Mouse (Mus musculus) limb, embryonic 11.5 days (tissue): ENCODE measurements around the gene Lmntd1. TPM values are rescaled to one million over a fixed set of nuclear protein-coding genes. Genes with fewer than 3 reads are reported as not detected.

Source experiments
- ATAC-seq: fragments of 200-750 bp; cut with Nextera tagmentation; 2 replicates; pipeline ENCODE4 v1.8.0; 2017; ENCODE audit warnings: low read depth; ENCODE audit not compliant: insufficient number of reproducible peaks, low FRiP score, low TSS enrichment
- DNase-seq: peaks from one replicate; pipeline ENCODE4 v3.0.0-alpha.2; 2015; ENCODE audit warnings: low spot score
- H3K27ac ChIP-seq: fragments of 300-500 bp; sonication (generic); replicated peaks from 2 replicates; pipeline ENCODE4 v1.5.1; 2014; ENCODE audit warnings: low read depth, mild to moderate bottlenecking, low read length
- H3K27me3 ChIP-seq: fragments of 300-500 bp; sonication (generic); 2 replicates; pipeline ENCODE4 v1.6.1; 2014; ENCODE audit warnings: mild to moderate bottlenecking, low read length, mixed read lengths; ENCODE audit not compliant: control insufficient read depth, insufficient read depth
- H3K36me3 ChIP-seq: fragments of 300-500 bp; sonication (generic); 2 replicates; pipeline ENCODE4 v1.6.1; 2014; ENCODE audit warnings: mild to moderate bottlenecking, low read length, moderate library complexity, mixed read lengths; ENCODE audit not compliant: control insufficient read depth, insufficient read depth
- H3K4me1 ChIP-seq: fragments of 300-500 bp; sonication (generic); 2 replicates; pipeline ENCODE4 v1.6.1; 2014; ENCODE audit warnings: low read length, mixed read lengths; ENCODE audit not compliant: control insufficient read depth, insufficient read depth
- H3K4me2 ChIP-seq: fragments of 300-500 bp; sonication (generic); 2 replicates; pipeline ENCODE4 v1.6.1; 2014; ENCODE audit warnings: low read depth, mild to moderate bottlenecking, moderate library complexity; ENCODE audit not compliant: severe bottlenecking
- H3K4me3 ChIP-seq: fragments of 300-500 bp; sonication (generic); 2 replicates; pipeline ENCODE4 v1.5.1; 2014; ENCODE audit warnings: low read depth, low read length
- H3K9ac ChIP-seq: fragments of 300-500 bp; sonication (generic); 2 replicates; pipeline ENCODE4 v1.6.1; 2014; ENCODE audit warnings: mild to moderate bottlenecking, low read length
- H3K9me3 ChIP-seq: fragments of 300-500 bp; sonication (generic); 2 replicates; pipeline ENCODE4 v1.6.1; 2016; ENCODE audit warnings: low read length; ENCODE audit not compliant: control insufficient read depth
- WGBS: fragments of 180-500 bp; shearing (Covaris S2); extraction: QIAGEN DNeasy Blood & Tissue Kit; methylation state at CpG from one replicate; pipeline ENCODE4 v1.1.7; 2014; 5-methylcytosine and 5-hydroxymethylcytosine counted together
- polyA plus RNA-seq: library from polyadenylated mRNA; unstranded; fragments of >200 nt; fragmentation: Nextera tagmentation; extraction: Ambion mirVana; gene quantifications from 2 replicates; pipeline ENCODE4 v1.2.1, GENCODE M21; 2014

Lmntd1 gene
- polyA plus RNA-seq, 1 experiment from 2014 or later = 0.37 TPM

DNA sequence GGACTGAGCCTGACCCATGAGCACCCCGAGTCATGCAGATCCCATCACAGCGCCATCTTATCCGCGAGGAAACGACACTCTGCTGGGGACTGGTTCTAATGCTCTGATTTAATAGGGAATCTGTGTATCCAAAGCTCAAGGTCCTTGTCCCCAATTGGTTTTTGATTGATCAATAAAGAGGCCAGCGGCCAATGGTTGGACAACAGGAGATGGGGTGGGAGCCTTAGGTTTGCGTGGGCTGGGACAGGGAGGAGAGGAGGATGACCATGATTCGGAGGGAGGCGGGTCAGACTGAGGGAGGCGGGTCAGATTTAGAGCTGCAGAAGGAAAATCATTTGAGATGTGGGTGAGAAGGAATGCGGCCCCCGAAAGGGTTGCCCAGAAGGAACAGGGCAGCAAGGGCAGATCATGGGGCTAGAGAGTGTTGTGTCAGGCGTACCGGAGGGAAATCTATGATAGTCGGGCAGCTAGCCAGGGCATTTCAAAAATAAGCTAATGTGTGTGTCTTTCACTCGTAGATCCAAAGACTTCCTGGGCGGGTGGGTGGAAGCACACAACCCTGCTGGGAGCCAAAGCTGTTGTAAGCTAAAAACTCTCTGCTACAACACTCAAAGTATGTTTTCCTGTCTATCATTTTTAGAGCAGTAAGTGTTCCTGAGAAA lies 131.3 kb downstream of the Lmntd1 start:
- H3K9me3 ChIP-seq = no peaks in the 10 kb centered on the region
- DNase-seq (no peak), ATAC-seq (no peak)
- 93% methylated on average over 17 of the region's 17 CpGs for WGBS
- no peak overlapping the region for H3K27ac ChIP-seq
- H3K9ac ChIP-seq = no peak overlapping the region
- no peaks in the 10 kb centered on the region for H3K27me3 ChIP-seq
- H3K4me3 ChIP-seq = no peak overlapping the region
- peaks cover 21% of the 10 kb centered on the region for H3K4me1 ChIP-seq
- H3K36me3 ChIP-seq = no peaks in the 10 kb centered on the region
- H3K4me2 ChIP-seq = no peak overlapping the region

DNA sequence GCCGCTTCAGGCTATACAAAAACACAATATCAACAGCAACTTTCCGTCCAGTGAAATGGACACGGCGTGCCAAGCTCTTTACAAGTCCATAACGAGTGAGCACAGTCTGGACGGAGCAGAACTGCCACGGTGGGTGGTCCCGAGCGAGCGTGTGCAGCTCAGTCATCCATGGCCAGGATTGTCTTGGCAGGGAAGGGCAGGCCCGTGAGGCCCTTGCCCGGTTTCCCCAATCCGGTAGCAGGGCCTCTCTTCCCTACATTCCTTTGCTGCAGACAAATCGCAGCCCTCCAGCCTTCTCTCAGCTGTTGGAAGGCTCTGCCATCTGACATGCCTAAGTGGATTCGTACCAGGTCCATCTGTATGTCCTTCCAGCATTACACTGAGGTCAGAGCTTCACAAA lies 132.2 kb downstream of the Lmntd1 start:
- WGBS = 49% methylated on average over 15 of the region's 15 CpGs
- peaks cover 24% of the 10 kb centered on the region for H3K4me1 ChIP-seq

DNA sequence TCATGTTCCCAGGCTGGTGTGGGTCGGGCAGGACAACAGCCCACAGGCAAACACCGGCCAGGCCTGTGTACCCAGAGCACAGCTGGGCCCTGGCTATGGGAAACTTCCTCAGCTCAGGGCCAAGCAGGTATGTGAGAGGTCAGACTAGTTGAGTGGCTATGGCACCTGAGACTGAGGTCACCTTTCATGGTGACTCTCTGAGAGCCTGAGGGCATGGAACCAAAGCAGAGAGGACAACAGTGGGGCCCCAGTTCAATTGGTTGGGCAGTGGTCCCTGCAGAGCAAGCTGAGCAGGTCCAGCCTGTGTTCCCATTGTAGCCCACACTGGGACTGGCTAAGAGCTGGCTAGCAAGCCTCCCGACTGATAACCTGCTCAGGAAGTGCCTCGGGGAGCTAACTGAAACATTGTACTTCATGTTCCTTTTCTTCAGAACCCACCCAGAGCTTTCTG lies 135.3 kb downstream of the Lmntd1 start:
- H3K36me3 ChIP-seq = no peaks in the 10 kb centered on the region
- no peak overlapping the region for H3K27ac ChIP-seq
- no peaks in the 10 kb centered on the region for H3K27me3 ChIP-seq
- peaks cover 19% of the 10 kb centered on the region for H3K4me1 ChIP-seq
- ATAC-seq (no peak), DNase-seq (no peak)
- no peak overlapping the region for H3K9ac ChIP-seq
- H3K4me2 ChIP-seq = no peak overlapping the region
- H3K9me3 ChIP-seq = no peaks in the 10 kb centered on the region
- WGBS = 77% methylated on average over 4 of the region's 4 CpGs
- H3K4me3 ChIP-seq = no peak overlapping the region

More for the DNA sequence above, 132.2 kb downstream of the Lmntd1 start:
- no peak overlapping the region for H3K9ac ChIP-seq
- no peak for DNase-seq
- no peak overlapping the region for H3K4me2 ChIP-seq
- H3K9me3 ChIP-seq = no peaks in the 10 kb centered on the region
- no peak overlapping the region for H3K27ac ChIP-seq
- H3K36me3 ChIP-seq = no peaks in the 10 kb centered on the region
- ATAC-seq = no peak; the same call in 1 of the 2 replicates
- H3K4me3 ChIP-seq = no peak overlapping the region
- no peaks in the 10 kb centered on the region for H3K27me3 ChIP-seq

DNA sequence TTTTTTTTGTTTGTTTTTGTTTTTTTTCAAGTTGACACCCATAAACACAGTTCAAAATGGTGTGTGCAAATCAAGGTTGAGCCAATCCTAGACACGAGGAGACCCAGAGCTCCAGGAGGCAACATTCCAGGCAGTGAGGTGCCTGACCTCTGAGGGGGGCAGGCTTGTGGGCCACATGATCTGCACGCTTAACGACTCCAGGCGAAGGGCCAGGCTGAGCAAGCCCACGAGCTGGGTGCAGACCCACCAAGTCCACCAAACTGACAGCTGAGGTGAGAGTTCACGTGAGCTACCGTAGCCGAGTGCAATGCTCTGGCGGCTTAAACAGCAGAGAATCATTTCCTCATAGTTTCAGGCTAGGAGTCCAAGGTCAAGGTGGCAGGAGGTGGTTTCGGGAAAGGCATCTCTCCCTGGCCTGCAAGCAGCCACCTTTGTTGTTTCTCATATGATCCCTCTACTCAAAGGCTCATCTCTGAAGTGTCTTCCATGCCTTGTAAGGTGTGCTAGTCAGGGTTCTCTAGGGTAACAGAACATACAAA lies 136.7 kb downstream of the Lmntd1 start:
- Histone ChIP-seq H3K9me3 (no peaks in the 10 kb centered on the region), H3K4me1 (peaks cover 13% of the 10 kb centered on the region), H3K4me2 (no peak overlapping the region), H3K36me3 (no peaks in the 10 kb centered on the region), H3K4me3 (no peak overlapping the region), H3K27ac (no peak overlapping the region), H3K27me3 (no peaks in the 10 kb centered on the region), H3K9ac (no peak overlapping the region)
- DNase-seq (no peak), ATAC-seq (no peak)
- 46% methylated on average over 10 of the region's 10 CpGs for WGBS

- Histone ChIP-seq H3K27me3 (no peaks in the 10 kb centered on the region), H3K27ac (no peak overlapping the region), H3K36me3 (no peaks in the 10 kb centered on the region), H3K4me2 (no peak overlapping the region), H3K9me3 (no peaks in the 10 kb centered on the region), H3K9ac (no peak overlapping the region), H3K4me1 (no peaks in the 10 kb centered on the region), H3K4me3 (no peak overlapping the region)
- DNase-seq (no peak), ATAC-seq (no peak)
- WGBS = 90% methylated on average over 11 of the region's 11 CpGs
Observed at GRCm38 (mm10) chr6:145471638-145472247, 142.4 kb downstream of the Lmntd1 start.

DNA sequence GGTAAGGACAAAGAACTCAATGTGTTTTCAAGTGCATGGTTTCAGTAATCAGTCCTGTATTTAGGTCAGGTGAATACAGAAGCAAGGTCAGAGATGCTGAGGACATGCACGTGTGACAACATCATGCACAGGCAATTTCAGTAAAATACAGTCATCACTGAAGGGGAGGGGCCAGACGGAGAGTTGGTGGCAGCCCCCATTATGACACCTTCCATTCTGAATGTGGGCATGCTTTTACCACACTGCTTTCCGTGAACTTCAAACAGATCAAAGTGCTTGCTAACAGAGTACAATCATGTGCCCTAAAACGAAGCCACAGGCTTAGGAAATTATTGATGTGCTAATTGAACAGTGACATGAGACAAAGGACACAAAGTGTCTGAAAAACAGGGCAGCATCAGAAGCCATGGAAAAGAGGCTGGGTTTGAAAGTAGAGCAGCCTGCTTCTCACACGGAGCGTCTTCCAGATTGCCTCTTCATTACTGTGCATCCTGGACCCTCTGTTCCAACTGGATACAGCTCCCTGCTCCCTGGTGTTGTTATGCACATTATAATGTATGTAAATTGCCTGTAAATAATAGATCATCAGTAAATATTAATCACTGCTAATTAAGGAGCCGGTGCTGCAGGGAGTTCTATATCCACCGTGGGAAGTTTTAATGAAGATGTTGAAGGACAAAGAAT lies 144.7 kb downstream of the Lmntd1 start:
- H3K36me3 ChIP-seq = no peaks in the 10 kb centered on the region
- no peaks in the 10 kb centered on the region for H3K27me3 ChIP-seq
- no peaks in the 10 kb centered on the region for H3K4me1 ChIP-seq
- DNase-seq (no peak), ATAC-seq (no peak)
- no peak overlapping the region for H3K4me3 ChIP-seq
- WGBS = 61% methylated on average over 8 of the region's 8 CpGs
- no peaks in the 10 kb centered on the region for H3K9me3 ChIP-seq
- no peak overlapping the region for H3K9ac ChIP-seq
- H3K4me2 ChIP-seq = no peak overlapping the region
- H3K27ac ChIP-seq = no peak overlapping the region

- no peaks in the 10 kb centered on the region for H3K27me3 ChIP-seq
- H3K27ac ChIP-seq = no peak overlapping the region
- WGBS = 85% methylated on average over 4 of the region's 4 CpGs
Observed at GRCm38 (mm10) chr6:145464027-145464426, 150.1 kb downstream of the Lmntd1 start.

GRCm38 (mm10) chr6:145462677-145463245 lies 151.4 kb downstream of the Lmntd1 start:
- Histone ChIP-seq H3K9ac (no peak overlapping the region), H3K27me3 (no peaks in the 10 kb centered on the region), H3K4me2 (no peak overlapping the region), H3K9me3 (no peaks in the 10 kb centered on the region), H3K27ac (no peak overlapping the region), H3K4me3 (no peak overlapping the region), H3K36me3 (no peaks in the 10 kb centered on the region), H3K4me1 (peaks cover 8% of the 10 kb centered on the region; the same call in 1 of the 2 replicates)
- WGBS = 57% methylated on average over 12 of the region's 12 CpGs
- DNase-seq = no peak
- no peak for ATAC-seq

More at GRCm38 (mm10) chr6:145464027-145464426, 150.1 kb downstream of the Lmntd1 start:
- Histone ChIP-seq H3K9me3 (no peaks in the 10 kb centered on the region), H3K4me2 (no peak overlapping the region), H3K4me1 (peaks cover 5% of the 10 kb centered on the region; the same call in 1 of the 2 replicates), H3K9ac (no peak overlapping the region), H3K36me3 (no peaks in the 10 kb centered on the region), H3K4me3 (no peak overlapping the region)
- ATAC-seq (no peak), DNase-seq (no peak)
